Mouse (Mus musculus) embryonic facial prominence, embryonic 10.5 days (tissue): Measurements from ENCODE around the gene Tango6. TPM values are rescaled to one million over a fixed set of nuclear protein-coding genes. Genes with fewer than 3 reads are reported as not detected.

ENCODE experiments used
- polyA plus RNA-seq: library from polyadenylated mRNA; unstranded; fragments of >200 nt; fragmentation: Nextera tagmentation; extraction: Ambion mirVana; gene quantifications from 2 replicates; pipeline ENCODE4 v1.2.1, GENCODE M21; 2016

Tango6 gene
- polyA plus RNA-seq, 1 experiment from 2014 or later: 16.3 TPM

Other genes with a start within 250 kb of the Tango6 start
- gene 6030452D12Rik, start 182.5 kb upstream of the Tango6 start, polyA plus RNA-seq: not detected in 2 replicates
- 23.3 and 23.4 TPM in 2 replicates for gene Cdh3, start 172.2 kb upstream of the Tango6 start, polyA plus RNA-seq
- 6.0 and 8.1 TPM in 2 replicates for gene Gm10073, start 109.6 kb upstream of the Tango6 start, polyA plus RNA-seq
- 22.1 and 24.4 TPM in 2 replicates for gene Cdh1, start 79.7 kb upstream of the Tango6 start, polyA plus RNA-seq
- gene Has3, start 187.2 kb downstream of the Tango6 start, polyA plus RNA-seq: 0.05 and 0.17 TPM in 2 replicates
- gene Utp4, start 210.6 kb downstream of the Tango6 start, polyA plus RNA-seq: 100 and 103 TPM in 2 replicates